Mouse (Mus musculus) lung, postnatal 0 days (tissue): ENCODE results near the gene Xk.

Experiments used
- CTCF ChIP-seq: IDR thresholded peaks from 2 replicates; pipeline ENCODE4 v1.5.1; 2016; ENCODE audit warnings: antibody characterized with exemption, mild to moderate bottlenecking
- EP300 ChIP-seq: IDR thresholded peaks from 2 replicates; pipeline ENCODE4 v1.6.1; 2016; ENCODE audit warnings: antibody characterized with exemption, mild to moderate bottlenecking, control low read depth

GRCm38 (mm10) chrX:9259267-9259666 lies 13.3 kb upstream of the Xk start:
- TF ChIP-seq CTCF = no peak
- TF ChIP-seq EP300 = no peak
